Mouse (Mus musculus) bone marrow macrophage, adult 2 months (primary cell): ENCODE measurements around the gene Trip11.

Experiments
- CTCF ChIP-seq: IDR thresholded peaks from 2 replicates; pipeline ENCODE4 v1.5.1; 2012; ENCODE audit warnings: low read depth, mild to moderate bottlenecking, low read length, moderate library complexity
- POLR2A ChIP-seq: IDR thresholded peaks from 2 replicates; pipeline ENCODE4 v1.6.1; 2012; ENCODE audit warnings: mild to moderate bottlenecking, low read depth, low read length, borderline replicate concordance

- no peak for TF ChIP-seq CTCF
- TF ChIP-seq POLR2A = no peak
These were observed 79.3 kb downstream of the Trip11 start for GRCm38 (mm10) chr12:101833776-101834175.
